Mouse (Mus musculus) midbrain, embryonic 15.5 days (tissue): ENCODE measurements at regions not wholly inside any gene's neighbourhood (a gene's known extent, or its start where the extent isn't known, plus 50 kb on each side); places are given as distances from the start of the nearest gene placed in this dataset.
A peak's percentile ranks its signal among the peaks of the same experiment; 100 is the strongest.

Experiments
- ATAC-seq: fragments of 200-750 bp; cut with Nextera tagmentation; replicated peaks from 2 replicates; pipeline ENCODE4 v1.8.0; 2017; ENCODE audit warnings: moderate TSS enrichment
- H3K27ac ChIP-seq: fragments of 300-500 bp; sonication (generic); 2 replicates; pipeline ENCODE4 v1.5.1; 2015; ENCODE audit warnings: mild to moderate bottlenecking, inconsistent platforms
- H3K27me3 ChIP-seq: fragments of 300-500 bp; sonication (generic); replicated peaks from 2 replicates; pipeline ENCODE4 v1.6.1; 2015; ENCODE audit warnings: inconsistent platforms
- H3K36me3 ChIP-seq: fragments of 300-500 bp; sonication (generic); replicated peaks from 2 replicates; pipeline ENCODE4 v1.6.1; 2015; ENCODE audit warnings: inconsistent platforms
- H3K4me1 ChIP-seq: fragments of 300-500 bp; sonication (generic); 2 replicates; pipeline ENCODE4 v1.6.1; 2015; ENCODE audit warnings: inconsistent platforms
- H3K4me2 ChIP-seq: fragments of 300-500 bp; sonication (generic); 2 replicates; pipeline ENCODE4 v1.6.1; 2015; ENCODE audit warnings: inconsistent platforms, mild to moderate bottlenecking, moderate library complexity
- H3K4me3 ChIP-seq: fragments of 300-500 bp; sonication (generic); 2 replicates; pipeline ENCODE4 v1.5.1; 2015; ENCODE audit warnings: mild to moderate bottlenecking, inconsistent platforms
- H3K9ac ChIP-seq: fragments of 300-500 bp; sonication (generic); 2 replicates; pipeline ENCODE4 v1.6.1; 2015; ENCODE audit warnings: mild to moderate bottlenecking, inconsistent platforms
- H3K9me3 ChIP-seq: fragments of 300-500 bp; sonication (generic); 2 replicates; pipeline ENCODE4 v1.6.1; 2016; ENCODE audit warnings: inconsistent platforms
- WGBS: fragments of 180-500 bp; shearing (Covaris S2); methylation state at CpG from one replicate; pipeline ENCODE4 v1.1.7; 2015; ENCODE audit warnings: mixed read lengths; 5-methylcytosine and 5-hydroxymethylcytosine counted together

- no peak overlapping the region for H3K9ac ChIP-seq
- peaks cover 5% of the 10 kb centered on the region for H3K4me1 ChIP-seq
- H3K36me3 ChIP-seq, result no peaks in the 10 kb centered on the region
- 73% methylated on average over 7 of the region's 7 CpGs for WGBS
- H3K4me3 ChIP-seq, result no peak overlapping the region
- no peak overlapping the region for H3K27ac ChIP-seq
- no peak overlapping the region for H3K4me2 ChIP-seq
- H3K9me3 ChIP-seq, result no peaks in the 10 kb centered on the region
- no peaks in the 10 kb centered on the region for H3K27me3 ChIP-seq
- ATAC-seq, result no peak
Measured at GRCm38 (mm10) chr11:22636321-22636720, 124.4 kb downstream of the Tmem17 start.

DNA sequence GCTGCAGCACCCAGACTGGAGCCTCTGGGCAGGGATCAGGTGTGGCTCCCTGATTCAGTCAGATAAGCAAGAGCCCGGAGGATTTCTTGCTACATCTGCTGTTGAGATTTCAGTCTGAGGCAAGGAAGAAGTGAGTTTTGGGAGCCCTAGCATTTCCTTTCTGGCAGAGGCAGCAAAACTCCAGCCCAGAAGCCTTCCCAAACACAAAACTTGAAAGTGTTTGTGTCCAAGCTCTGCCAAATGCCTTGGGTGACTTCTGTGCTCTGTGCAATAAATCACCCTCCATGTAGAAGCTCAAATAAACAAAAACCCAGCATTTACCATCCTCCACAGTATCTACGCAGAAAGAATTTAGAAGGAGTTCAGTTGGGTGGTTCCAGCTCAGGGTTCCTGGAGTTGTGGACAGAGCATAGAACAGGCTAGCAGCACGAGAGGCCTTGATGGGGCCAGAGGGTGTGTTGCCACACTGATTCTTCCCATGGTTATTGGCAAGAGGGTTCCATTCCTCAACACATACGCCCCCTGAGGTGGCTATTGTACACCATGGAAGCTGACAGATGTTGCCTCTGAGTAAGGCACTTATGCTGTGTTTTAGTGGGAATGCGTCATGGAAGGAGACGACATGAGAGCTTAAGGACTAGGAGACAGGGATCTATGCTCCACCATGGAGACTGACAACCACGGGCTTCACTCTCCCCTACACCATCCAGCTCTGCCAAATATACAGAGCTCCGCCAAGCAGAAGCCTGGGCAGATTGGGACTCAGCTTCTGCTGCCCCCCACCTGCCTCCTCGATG lies 125.1 kb downstream of the Tmem17 start:
- Histone ChIP-seq H3K36me3 (no peaks in the 10 kb centered on the region), H3K4me1 (peaks cover under 1% of the 10 kb centered on the region), H3K4me3 (no peak overlapping the region), H3K4me2 (no peak overlapping the region), H3K9ac (no peak overlapping the region), H3K27me3 (no peaks in the 10 kb centered on the region), H3K27ac (no peak overlapping the region), H3K9me3 (no peaks in the 10 kb centered on the region)
- WGBS, result 87% methylated on average over 9 of the region's 9 CpGs
- no peak for ATAC-seq

DNA sequence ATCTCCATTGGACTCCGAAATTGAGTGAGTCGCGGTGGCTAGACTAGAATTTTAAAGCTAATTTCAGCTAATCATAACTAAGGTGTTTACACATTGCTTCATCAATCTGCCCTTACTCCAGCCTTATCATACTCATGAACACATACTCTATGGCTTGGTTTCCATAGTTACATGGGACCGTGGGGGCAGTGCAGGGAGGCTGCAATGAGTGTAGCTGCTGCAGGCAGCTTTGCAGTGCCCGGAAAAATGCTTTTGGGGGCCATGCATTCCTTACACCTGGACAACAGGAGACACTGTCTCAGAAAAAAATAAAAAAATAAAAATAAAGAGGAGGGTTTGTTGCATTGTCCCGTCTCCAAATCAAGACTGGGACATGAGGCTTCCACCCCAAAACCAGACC lies 126.3 kb downstream of the Tmem17 start:
- no peaks in the 10 kb centered on the region for H3K9me3 ChIP-seq
- H3K27me3 ChIP-seq, result no peaks in the 10 kb centered on the region
- no peaks in the 10 kb centered on the region for H3K36me3 ChIP-seq
- no peak overlapping the region for H3K4me3 ChIP-seq
- no peak overlapping the region for H3K9ac ChIP-seq
- ATAC-seq, result 0 out of 2 replicates have a peak, but pooled peaks have one; percentile 47
- H3K4me1 ChIP-seq, result no peaks in the 10 kb centered on the region
- H3K27ac ChIP-seq, result no peak overlapping the region
- WGBS, result 73% methylated on average over 6 of the region's 6 CpGs
- H3K4me2 ChIP-seq, result no peak overlapping the region

GRCm38 (mm10) chr11:22638700-22639099 lies 126.8 kb downstream of the Tmem17 start:
- no peaks in the 10 kb centered on the region for H3K9me3 ChIP-seq
- H3K27me3 ChIP-seq, result no peaks in the 10 kb centered on the region
- no peak overlapping the region for H3K4me2 ChIP-seq
- H3K4me1 ChIP-seq, result no peaks in the 10 kb centered on the region
- no peaks in the 10 kb centered on the region for H3K36me3 ChIP-seq
- no peak overlapping the region for H3K27ac ChIP-seq
- H3K4me3 ChIP-seq, result no peak overlapping the region
- no peak for ATAC-seq
- no peak overlapping the region for H3K9ac ChIP-seq
- WGBS, result 74% methylated on average over 2 of the region's 2 CpGs

GRCm38 (mm10) chr11:22640371-22640990 lies 128.6 kb downstream of the Tmem17 start:
- WGBS, result 63% methylated on average over 3 of the region's 3 CpGs
- no peak overlapping the region for H3K9ac ChIP-seq

GRCm38 (mm10) chr11:22641450-22641849 lies 129.6 kb downstream of the Tmem17 start:
- Histone ChIP-seq H3K4me1 (no peaks in the 10 kb centered on the region), H3K9ac (no peak overlapping the region), H3K27ac (no peak overlapping the region), H3K4me3 (no peak overlapping the region), H3K9me3 (no peaks in the 10 kb centered on the region), H3K27me3 (no peaks in the 10 kb centered on the region), H3K36me3 (no peaks in the 10 kb centered on the region), H3K4me2 (no peak overlapping the region)
- WGBS, result 88% methylated on average over 1 of the region's 1 CpGs
- no peak for ATAC-seq

More at GRCm38 (mm10) chr11:22640371-22640990, 128.6 kb downstream of the Tmem17 start:
- Histone ChIP-seq H3K36me3 (no peaks in the 10 kb centered on the region), H3K4me2 (no peak overlapping the region), H3K27me3 (no peaks in the 10 kb centered on the region), H3K9me3 (no peaks in the 10 kb centered on the region), H3K4me3 (no peak overlapping the region), H3K27ac (no peak overlapping the region), H3K4me1 (no peaks in the 10 kb centered on the region)
- ATAC-seq, result no peak

DNA sequence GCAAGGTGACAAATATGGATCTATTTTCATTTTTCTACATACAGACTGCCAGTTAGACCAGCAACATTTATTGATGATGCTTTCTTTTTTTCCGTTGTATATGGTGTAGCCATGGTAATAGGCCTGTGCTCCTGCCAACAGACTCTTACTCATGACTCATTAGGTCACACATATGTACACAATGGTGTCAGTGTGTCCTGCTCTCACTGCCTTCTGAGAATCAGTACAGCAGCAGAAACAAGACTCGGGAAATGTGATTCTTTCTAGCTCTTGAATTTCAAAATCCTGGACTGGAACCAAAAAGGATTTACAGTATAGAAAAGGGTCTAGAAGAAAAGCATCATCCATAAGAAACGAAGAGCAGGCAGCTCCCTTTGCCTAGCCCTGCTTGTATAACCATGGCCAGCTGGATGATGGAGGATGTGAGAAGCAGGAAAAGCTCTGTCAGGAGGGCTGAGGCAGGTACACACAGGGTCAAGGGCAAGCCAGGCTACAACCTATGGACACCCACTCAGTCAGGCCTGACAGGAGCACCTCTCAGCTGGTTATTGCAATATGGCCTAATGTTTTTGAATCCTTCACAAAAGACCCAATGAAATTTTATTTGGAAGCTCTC lies 132.2 kb downstream of the Tmem17 start:
- WGBS, result 62% methylated on average over 3 of the region's 3 CpGs
- no peak overlapping the region for H3K9ac ChIP-seq
- H3K4me3 ChIP-seq, result no peak overlapping the region
- H3K36me3 ChIP-seq, result no peaks in the 10 kb centered on the region
- H3K4me1 ChIP-seq, result no peaks in the 10 kb centered on the region
- H3K4me2 ChIP-seq, result no peak overlapping the region
- H3K9me3 ChIP-seq, result no peaks in the 10 kb centered on the region
- no peaks in the 10 kb centered on the region for H3K27me3 ChIP-seq
- no peak overlapping the region for H3K27ac ChIP-seq
- no peak for ATAC-seq

- 72% methylated on average over 1 of the region's 1 CpGs for WGBS
- Histone ChIP-seq H3K4me2 (no peak overlapping the region), H3K36me3 (no peaks in the 10 kb centered on the region), H3K4me1 (no peaks in the 10 kb centered on the region), H3K9me3 (no peaks in the 10 kb centered on the region), H3K4me3 (no peak overlapping the region), H3K27ac (no peak overlapping the region), H3K27me3 (no peaks in the 10 kb centered on the region), H3K9ac (no peak overlapping the region)
- ATAC-seq, result no peak
Measured at GRCm38 (mm10) chr11:22644877-22645276, 133.0 kb downstream of the Tmem17 start.

DNA sequence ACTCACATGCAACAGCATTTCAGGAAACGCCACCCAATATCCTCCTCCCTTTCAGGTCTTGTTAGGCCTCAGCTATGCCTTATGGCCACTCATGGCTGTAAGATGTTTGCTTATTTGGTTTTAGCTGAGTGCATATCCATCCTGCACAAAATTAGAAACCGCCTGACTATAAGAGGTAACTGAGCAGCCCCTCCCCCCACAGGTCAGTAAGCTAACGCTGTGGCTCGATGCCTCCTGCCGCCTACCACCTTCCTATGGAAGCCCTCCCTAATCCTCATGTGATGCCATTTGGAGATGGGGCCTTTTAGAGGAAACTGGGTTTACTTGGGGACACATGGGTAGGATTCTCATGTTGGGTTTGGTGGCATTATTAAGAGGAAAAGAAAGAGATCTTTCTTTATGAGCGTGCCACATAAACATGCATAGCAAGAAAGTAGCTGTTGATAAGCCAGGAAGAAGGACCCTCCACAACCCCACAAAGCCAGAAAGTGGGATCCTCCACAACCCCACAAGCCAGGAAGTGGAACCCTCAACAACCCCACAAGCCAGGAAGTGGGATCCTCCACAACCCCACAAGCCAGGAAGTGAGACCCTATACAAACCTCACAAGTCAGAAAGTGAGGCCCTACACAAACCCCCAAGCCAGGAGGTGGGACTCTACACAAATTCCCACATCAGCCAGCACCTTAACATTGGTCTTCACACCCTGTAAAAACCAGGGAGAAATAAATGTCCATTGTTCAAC lies 134.5 kb downstream of the Tmem17 start:
- WGBS, result 73% methylated on average over 6 of the region's 6 CpGs
- Histone ChIP-seq H3K27me3 (no peaks in the 10 kb centered on the region), H3K4me1 (no peaks in the 10 kb centered on the region), H3K36me3 (no peaks in the 10 kb centered on the region), H3K27ac (no peak overlapping the region), H3K4me2 (no peak overlapping the region), H3K9me3 (no peaks in the 10 kb centered on the region), H3K4me3 (no peak overlapping the region), H3K9ac (no peak overlapping the region)
- ATAC-seq, result no peak

DNA sequence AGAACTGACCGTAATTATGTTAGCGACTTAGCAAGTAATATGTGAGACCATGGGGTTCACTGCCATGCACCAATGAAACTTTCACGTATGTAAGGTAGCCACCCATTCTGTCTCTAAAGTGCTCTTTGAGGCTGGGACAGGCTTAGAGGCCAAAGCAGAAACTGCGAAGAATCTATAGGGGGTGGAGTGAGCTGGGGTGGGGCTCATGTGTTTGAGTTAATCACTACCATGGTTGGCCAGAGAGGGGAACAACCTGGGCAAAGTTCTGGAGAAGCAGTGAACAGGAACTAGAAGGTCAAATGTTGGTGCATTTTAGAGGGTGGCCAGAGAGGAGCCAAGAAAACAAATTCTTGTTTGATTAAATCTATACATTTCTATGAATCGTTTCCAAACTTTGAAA lies 136.4 kb downstream of the Tmem17 start:
- WGBS, result 92% methylated on average over 5 of the region's 5 CpGs
- Histone ChIP-seq H3K36me3 (no peaks in the 10 kb centered on the region), H3K27me3 (no peaks in the 10 kb centered on the region), H3K4me1 (no peaks in the 10 kb centered on the region), H3K4me3 (no peak overlapping the region), H3K27ac (no peak overlapping the region), H3K9me3 (no peaks in the 10 kb centered on the region), H3K4me2 (no peak overlapping the region), H3K9ac (no peak overlapping the region)
- ATAC-seq, result no peak

DNA sequence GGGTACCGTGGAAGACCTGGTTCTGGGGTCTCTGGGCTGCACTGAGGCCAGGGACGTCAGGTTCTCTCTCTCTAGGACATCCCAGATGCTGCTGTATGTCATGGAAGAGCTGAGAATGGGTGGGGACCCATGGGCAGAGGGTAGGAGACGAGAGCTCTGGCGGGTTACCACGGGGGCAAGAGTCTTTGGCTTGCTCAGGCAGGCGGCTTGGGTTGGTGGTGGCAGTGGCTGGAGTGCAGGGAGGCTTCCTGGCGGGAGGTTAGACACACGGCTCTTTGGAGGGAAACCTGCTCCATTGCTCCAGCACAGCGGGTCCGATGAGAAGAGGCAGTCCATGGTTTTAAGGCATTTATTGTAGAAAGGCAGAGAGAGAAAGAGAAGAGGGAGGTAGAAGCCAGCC lies 138.9 kb downstream of the Tmem17 start:
- Histone ChIP-seq H3K4me2 (no peak overlapping the region), H3K27ac (no peak overlapping the region), H3K4me3 (no peak overlapping the region), H3K9me3 (no peaks in the 10 kb centered on the region), H3K9ac (no peak overlapping the region), H3K4me1 (no peaks in the 10 kb centered on the region), H3K36me3 (no peaks in the 10 kb centered on the region), H3K27me3 (no peaks in the 10 kb centered on the region)
- ATAC-seq, result no peak
- WGBS, result 88% methylated on average over 10 of the region's 10 CpGs

DNA sequence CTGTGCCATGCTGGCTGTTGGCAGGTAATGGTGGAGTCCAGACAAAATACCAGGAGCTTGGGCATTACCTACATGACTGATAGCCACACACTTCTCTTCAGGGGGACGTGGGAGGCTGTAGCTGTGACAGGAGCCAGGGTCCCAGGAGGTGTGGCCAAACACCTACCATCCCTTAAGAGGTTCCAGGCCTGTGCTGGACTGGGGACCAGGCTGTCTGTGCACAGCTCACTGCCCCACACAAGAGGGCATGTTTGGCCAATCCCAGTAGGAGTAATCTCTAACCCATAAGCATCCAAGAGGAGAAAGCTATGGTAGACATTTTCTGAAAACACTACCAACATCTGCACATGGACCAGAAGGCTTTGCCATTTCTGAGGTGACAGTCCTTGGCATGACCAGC lies 139.4 kb downstream of the Tmem17 start:
- H3K36me3 ChIP-seq, result no peaks in the 10 kb centered on the region
- 0 out of 2 replicates have a peak, but pooled peaks have one; percentile 30 for ATAC-seq
- no peak overlapping the region for H3K4me2 ChIP-seq
- no peak overlapping the region for H3K4me3 ChIP-seq
- H3K9me3 ChIP-seq, result no peaks in the 10 kb centered on the region
- no peak overlapping the region for H3K27ac ChIP-seq
- H3K9ac ChIP-seq, result no peak overlapping the region
- H3K27me3 ChIP-seq, result no peaks in the 10 kb centered on the region
- WGBS, result 65% methylated on average over 1 of the region's 1 CpGs
- no peaks in the 10 kb centered on the region for H3K4me1 ChIP-seq
